Mouse (Mus musculus) CD4-positive, CD25-positive, alpha-beta regulatory T cell, adult 2 months (primary cell): ENCODE data around the gene Islr2.

Experiments
- DNase-seq: peaks from one replicate; pipeline ENCODE4 v3.0.0-alpha.2; 2012; ENCODE audit warnings: low read depth, low spot score

Islr2 gene

GRCm38 (mm10) chr9:58153095-58153494 is 51.0 kb downstream of the Islr2 start:
- no peak for DNase-seq

GRCm38 (mm10) chr9:58150733-58151361 is 53.3 kb downstream of the Islr2 start:
- peak; percentile 58 for DNase-seq

DNA sequence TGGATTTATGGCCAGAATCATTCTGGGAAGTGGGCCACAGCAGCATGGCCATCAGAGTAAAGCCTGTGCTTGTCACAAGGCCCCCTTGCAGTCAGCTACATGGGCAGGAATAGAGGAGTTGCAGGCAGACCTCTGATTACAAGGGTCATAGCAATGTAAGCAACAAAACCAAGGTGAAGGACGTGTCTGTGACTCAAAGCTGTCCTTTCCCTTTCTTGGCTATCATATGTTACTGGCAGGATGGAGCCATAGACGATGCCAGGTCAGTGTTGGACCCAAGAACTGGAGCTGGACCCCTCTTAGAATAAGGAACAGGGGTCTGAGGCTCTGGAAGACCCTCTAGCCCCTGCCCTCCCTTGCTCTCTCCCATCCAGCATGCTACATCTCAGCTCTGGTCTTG is 55.3 kb downstream of the Islr2 start:
- DNase-seq, result no peak
